Mouse (Mus musculus) v-Abl transformed pro-B cells (cell line): ENCODE measurements at regions not wholly inside any gene's neighbourhood (a gene's known extent, or its start where the extent isn't known, plus 50 kb on each side); places are given as distances from the start of the nearest gene placed in this dataset.

ENCODE experiments used
- in situ Hi-C, 2 experiments: fragments of 400-800 bp; cut with MboI; formaldehyde crosslinking; loops; one replicate each; pipeline ENCODE4 v1.15.1; 2025; ENCODE audit not compliant: unreplicated experiment in 2 of 2

DNA sequence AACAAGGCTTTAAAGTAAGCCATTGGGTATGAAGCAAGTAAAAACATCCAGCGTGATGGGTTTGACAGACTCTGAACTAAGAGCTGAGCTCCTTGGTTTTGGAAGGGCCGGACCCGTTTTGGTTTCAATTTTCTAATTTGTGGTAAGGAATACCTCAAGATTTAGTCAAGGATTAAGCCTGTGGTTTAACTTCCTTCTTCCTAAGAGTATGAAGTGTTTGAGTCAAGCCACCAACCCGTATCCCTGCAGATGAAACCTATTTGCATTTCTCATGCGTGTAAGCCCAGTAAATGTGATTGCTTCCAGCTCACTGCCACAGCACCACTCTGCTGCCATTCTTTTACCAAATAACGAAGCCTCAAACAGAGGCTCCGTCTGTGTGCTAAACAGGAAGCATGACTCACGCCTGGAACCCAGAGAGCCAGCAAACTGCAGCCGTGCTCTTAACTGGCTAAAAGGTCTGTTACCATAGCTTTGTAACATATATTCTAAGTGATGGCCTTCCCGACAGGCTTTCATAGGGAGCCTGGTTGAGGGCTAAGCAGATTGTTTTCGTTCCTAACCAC is 149.7 kb downstream of the Etv1 start:
- in situ Hi-C loops, result no loop called here

DNA sequence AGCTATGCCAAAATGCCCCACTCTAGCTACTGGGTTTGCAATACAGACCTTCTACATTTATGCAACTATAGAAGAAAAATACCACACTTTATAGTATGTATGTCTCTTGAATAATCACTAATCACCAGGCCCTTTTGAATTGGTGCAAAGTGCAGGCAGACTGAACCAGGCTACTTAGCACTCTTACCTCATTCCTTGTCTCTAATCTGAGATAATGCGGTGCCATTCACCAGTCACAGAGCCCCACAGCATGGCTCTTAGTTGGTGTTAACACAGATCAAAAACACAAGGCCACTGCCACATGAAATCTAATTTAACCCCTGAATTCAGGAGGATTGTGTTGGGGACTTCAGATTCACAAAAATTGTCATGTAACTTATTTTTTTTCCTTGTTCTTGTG is 150.5 kb downstream of the Etv1 start:
- in situ Hi-C loops, result no loop called here

DNA sequence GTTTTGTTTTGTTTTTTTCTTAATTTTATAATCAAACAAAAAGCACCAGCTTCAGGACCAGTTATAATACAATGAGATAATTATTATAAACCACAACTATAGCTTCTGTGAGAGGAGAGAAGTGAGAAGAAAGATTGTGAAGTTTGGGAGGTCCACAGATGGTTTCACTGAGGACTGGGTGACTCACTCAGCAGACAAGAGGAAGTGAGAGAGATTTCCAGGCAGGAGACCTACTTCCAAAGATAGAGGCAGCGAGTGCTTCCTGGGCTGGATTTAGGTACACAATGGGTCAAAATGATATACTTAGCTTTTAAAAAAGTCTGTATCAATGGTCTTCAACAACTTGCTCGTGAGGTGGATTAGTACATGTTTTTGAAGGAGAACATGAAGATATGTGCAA is 152.6 kb downstream of the Etv1 start:
- in situ Hi-C loops, result no loop called here

DNA sequence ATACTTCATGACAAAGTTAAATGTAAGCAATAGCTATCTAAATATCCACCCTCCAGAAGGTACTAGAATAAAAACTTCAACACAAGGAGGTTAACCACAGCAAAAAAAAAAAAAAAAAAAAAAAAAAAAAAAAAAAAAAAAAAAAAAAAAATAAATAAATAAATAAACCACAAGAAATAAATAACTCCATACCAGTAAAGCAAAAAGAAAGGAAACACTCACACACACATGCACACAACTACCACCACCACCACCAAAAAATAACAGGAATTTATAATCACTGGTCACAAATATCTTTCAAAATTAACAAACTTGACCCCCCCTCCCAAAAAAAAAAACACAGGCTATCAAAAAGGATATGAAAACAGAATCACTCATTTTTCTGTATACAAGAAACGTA is 180.4 kb downstream of the Etv1 start:
- in situ Hi-C loops, result loop anchor here in 1 of 2 experiments (25.0 kb wide), 1 partner anchor 1103 kb away; no protein-coding TSS in a partner anchor

DNA sequence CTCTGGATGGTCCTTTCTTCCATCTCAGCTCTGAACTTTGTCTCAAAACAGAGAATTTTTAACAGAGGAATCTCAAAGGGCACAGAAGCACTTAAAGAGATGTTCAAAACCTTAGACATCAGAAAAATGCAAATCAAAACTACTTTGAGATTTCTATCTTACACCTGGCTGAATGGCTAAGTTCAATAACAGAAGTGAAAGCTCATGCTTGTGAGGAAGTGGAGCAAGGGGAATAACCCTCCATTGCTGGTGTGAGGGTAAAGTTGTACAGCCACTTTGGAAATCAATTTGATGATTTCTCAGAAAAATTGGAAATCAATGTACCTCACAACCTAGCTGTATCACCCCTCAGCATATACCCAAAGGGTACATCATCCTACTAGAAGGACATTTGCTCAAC is 183.1 kb downstream of the Etv1 start:
- in situ Hi-C loops, result loop anchor here in 1 of 2 experiments (25.0 kb wide), 1 partner anchor 1100 kb away; no protein-coding TSS in a partner anchor

DNA sequence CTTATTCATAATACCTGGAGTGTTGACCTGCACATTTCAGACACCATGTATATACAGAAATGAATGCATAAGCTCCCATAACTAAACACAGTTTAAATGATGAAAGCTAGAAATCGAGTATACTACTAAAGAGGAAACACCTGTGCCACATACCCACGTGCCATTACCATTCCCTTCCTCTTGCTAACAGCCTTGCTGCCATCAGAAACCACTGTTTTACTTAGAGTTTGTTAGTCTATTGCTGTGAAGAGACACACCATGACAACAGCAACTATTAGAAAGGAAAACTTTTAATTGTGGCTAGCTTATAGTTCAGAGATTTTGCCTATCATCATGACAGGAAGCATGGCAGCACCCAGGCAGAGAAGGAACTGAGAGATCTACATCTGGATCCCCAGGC is 191.2 kb downstream of the Etv1 start:
- in situ Hi-C loops, result loop anchor here in 1 of 2 experiments (25.0 kb wide), 1 partner anchor 1092 kb away; no protein-coding TSS in a partner anchor

DNA sequence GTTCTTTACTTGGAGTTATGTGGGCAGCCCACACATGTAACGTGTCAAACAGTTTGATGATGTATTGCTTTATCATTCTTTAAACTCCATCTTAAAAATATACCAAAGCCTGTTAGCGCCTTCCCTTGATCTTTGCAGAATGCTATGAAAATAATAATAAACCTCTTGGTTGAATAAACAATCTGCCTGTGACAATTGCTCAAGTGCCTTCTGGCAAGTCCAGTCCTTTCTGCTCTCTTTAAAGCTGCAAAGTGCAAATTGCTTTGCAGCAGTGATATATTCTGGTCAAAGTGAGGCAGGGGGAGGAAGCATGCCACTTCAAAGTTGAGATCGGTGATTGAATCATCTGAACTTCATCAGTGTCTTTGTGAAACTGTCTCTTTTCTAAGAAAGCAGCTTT is 193.0 kb downstream of the Etv1 start:
- in situ Hi-C loops, result loop anchor here in 1 of 2 experiments (25.0 kb wide), 1 partner anchor 1090 kb away; no protein-coding TSS in a partner anchor

DNA sequence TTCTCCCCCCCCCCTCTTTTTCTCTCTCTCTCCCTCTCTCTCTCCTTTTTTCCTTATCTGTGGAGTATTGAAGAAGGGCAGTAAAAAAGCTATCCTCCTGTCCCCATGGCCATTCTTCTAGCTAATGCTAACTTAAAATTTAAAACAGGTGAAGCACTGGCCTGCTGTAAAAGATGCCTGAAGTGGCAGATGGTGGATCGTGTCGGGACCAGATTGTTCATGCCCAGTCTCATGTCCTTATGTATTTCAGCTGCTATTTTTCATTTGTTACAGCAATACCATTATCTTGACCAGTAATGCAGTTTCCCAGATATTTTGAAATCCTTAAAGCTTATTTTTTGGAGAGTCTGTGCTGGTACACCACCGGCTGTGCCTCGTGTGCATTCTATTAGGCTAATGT is 196.3 kb downstream of the Etv1 start:
- in situ Hi-C loops, result no loop called here

DNA sequence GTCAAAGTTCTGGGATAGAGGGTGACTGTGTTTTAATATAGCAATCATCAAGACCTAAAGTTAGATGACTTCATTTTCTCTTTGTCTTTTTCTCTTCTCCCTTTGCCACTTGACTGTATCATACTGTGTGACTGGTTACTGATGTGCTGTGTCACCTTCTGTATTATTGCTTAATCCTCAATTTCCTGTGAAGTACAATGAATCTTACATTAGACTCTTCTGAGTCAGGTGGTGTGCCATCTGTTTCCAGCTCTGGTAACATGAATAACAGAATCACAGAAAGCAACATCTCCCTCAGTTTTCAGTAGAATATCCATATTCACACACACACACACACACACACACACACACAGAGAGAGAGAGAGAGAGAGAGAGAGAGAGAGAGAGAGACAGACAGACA is 203.2 kb downstream of the Etv1 start:
- in situ Hi-C loops, result no loop called here

DNA sequence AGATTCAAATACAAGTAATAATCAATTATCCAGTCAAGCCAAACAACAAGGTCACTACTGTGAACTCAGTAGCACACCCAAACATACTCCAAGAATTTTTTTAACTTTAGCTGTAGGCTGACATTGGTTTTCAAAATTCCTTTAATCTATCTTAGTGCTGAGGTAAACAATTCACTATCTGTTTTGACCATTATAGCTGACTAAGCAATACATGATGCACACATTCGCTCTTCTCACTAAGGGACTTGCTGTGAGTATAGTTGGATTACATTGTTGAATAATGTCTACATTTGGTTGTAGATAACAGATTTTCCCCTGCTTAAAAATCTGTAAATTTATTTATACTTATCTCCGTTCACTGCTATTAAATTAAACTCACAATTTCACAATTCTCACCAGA is 206.7 kb downstream of the Etv1 start:
- in situ Hi-C loops, result no loop called here

DNA sequence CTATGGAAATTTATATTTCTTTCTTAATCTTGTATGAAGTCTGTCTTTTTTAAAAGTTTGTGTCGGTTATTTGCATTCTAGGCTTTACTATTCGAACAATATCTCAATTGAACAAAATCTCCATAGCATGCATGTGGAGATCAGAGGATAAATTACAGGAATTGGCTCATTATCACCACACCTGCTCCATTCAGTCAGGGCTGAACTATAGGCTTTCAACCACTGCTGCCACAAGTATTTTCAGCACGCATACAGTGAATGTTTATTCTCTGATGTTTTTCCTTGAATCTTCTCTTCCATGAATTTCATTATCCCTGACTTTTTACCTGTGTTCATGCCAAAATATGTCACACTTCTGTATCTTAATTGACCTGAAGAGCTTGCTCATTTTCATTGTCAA is 207.2 kb downstream of the Etv1 start:
- in situ Hi-C loops, result no loop called here

DNA sequence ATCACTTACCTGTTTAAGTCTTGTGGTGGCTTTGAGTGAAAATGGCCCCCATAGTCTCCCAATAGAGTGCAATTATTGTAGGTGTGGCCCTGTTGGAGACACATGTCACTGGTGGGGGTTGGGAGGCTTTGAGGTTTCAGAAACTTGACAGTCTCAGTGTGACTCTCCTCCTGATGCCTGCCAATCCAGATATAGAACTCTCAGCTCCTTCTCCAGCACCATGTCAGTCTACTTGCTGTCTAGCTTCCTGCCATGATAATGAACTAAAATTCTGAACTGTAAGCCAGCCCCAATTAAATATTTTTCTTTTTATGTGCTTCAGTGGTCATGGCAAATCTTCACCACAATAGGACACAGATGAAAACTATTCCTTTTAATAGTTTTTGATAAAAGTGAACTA is 208.1 kb downstream of the Etv1 start:
- in situ Hi-C loops, result no loop called here

DNA sequence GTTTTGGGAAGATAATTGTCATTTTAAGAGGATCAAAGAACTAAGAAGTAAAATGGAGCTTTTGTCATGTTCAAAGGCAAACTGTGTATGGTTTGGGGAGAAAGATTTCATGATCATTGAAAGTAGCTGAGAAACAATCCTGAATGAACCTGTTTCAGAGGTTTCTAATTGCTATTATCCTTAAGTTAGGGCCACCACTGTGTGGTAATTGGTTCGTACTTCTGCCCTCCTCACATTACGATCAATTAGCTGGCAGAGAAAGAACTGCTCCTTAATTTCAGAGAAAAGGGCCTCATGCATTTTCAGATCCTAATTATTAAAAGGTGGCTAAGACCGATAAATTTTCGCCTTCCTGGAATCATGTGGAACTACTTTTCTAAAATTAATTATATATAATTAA is 208.6 kb downstream of the Etv1 start:
- in situ Hi-C loops, result no loop called here

DNA sequence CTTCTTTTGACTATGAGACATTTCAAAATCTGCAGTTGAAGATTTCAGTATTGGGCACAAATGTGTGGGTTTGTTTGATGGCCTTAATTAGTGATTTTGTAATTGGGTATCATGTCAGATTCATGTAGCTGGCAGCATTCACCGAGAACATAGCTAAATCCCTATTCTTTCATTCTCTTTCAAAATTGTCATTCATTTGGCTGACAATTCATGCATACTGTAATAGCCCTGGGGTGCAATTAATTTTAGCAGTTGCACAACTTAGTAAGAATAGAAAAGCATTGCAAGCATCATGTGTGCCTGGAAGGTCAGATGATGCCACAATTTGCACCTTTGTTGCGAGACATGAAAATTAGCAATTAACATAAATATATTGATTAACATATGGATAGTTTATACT is 248.0 kb downstream of the Etv1 start:
- in situ Hi-C loops, result no loop called here

DNA sequence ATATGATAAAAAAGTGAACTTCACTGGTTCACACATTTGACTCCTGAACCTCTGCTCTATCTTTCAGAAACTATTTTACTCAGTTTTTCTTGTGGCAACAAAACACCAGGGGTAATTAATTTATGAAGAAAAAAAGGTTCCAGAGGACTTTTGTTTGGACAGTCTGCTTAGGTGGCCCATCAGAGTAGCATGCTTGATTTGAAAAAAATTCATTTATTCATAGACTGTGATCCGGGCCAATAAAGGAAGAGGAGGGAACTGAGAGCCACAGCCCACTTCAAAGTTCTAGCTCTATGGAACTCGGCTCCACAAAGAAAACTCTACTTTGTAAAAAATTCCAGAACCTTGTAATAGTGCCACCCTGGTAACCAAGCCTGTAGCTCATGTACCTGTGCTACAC is 248.8 kb downstream of the Etv1 start:
- in situ Hi-C loops, result no loop called here

DNA sequence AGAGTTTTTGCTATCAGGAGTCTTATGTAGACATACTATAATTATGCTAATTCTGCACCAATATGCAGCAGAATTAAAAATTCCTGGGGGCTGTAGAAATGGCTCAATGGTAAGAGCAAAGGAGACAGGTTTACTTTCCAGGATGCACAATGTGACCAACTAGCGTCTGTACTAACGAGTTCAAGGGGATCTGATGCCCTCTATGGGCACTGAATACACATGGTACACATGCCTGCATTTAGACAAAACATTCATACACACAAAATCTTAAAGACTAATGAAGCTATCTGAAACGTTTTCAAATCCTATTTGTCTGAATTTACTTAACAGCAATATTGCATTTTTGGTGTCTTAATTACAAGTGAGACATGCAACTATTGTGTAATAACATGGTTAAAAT is 254.8 kb downstream of the Etv1 start:
- in situ Hi-C loops, result no loop called here

DNA sequence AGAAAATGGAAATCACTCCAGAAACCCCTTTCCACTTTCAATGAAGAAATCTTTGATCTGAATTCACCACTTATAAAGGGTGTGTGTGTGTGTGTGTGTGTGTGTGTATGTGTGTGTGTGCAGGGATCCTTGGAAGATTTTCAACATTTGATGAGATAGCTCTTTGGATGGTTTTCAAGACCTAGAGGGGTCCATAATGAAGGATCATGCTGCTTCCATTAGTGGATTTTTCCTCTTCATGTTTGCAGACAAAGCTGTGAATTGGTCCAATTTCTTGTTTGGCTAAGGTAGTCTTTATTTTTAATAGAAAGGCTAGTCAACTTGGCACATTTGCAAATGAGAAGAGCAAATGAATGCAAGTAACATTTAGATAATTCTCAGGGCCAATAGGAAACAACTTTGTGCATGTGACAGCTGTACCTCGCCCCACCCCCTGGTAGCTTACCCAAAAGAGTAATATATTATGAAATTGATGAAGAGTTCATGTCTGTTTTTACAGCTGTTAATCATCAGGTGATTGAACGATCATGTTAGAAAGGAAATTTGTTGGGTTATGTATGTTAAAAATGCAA is 257.4 kb downstream of the Etv1 start:
- in situ Hi-C loops, result no loop called here

DNA sequence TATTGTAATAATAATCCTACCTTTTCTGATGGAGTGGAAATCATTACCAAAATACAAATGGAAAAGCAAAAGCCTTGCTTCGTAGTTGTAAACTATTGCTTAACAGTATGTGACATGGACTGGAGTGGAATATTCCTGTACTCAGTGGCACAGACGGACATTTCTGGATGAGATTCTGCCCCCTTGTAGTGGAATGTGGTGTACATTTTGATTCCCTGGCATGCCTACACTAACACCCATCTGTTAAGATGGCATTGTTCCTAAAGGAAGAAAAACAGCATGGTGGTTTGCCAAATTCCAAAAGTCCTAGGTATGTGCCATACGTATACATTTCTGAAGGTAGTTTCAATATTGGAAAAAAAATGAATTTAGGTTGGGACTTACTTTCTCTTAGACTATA is 258.9 kb downstream of the Etv1 start:
- in situ Hi-C loops, result no loop called here

DNA sequence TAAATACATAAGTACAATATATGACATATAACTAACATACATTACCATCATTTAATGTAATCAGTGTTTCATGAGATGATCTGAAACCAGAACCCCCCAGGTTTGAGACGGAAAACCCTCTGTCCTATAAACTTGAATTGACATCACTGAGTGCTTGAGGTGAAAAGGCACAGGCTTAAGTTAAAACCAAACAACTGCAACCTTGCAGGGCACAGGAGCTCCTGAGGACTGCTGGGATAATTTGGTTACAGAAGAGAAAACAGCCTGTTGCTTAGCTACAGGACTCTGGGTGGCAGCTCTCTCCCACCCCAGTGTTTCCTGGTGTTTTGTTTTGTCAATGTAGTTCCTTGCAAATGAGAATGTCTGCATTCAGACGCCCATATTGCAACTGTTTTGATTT is 259.5 kb downstream of the Etv1 start:
- in situ Hi-C loops, result no loop called here

DNA sequence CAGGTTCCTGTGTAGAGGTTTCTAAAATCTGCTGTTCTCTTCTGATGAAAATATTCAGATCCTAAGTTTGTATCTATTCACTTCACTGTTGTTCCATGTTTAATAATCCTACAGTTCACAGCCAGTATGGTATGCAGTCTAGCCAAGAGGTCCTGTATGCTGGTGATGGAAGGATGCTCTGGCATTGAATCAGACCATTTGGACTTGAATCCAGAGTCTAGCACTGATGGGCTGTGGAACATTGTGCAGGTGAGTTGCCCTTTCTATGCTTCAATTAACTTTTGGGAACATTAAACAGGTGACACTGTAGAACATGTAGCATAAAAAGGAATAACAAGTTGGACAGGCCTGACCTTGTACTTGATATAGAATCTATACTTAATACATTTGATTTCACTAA is 267.9 kb downstream of the Etv1 start:
- in situ Hi-C loops, result no loop called here

DNA sequence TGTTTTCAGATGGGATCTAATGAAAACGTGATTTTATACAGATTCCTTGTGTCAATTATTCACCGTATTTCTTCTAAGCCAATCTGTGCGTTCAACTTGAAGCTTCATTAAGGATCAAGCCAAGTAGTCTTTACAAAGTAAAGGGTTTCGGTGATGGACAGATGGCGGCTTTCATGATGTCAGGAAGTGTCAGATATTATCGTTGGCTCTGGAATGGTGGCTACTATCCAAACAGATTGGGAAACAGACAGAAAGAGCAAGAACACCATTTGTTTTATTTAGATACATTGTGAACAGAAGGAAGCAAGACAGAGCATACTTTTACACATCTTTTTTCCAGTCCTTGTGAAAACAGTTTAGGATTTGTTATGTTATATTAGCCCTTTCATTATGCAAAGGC is 269.3 kb downstream of the Etv1 start:
- in situ Hi-C loops, result no loop called here

DNA sequence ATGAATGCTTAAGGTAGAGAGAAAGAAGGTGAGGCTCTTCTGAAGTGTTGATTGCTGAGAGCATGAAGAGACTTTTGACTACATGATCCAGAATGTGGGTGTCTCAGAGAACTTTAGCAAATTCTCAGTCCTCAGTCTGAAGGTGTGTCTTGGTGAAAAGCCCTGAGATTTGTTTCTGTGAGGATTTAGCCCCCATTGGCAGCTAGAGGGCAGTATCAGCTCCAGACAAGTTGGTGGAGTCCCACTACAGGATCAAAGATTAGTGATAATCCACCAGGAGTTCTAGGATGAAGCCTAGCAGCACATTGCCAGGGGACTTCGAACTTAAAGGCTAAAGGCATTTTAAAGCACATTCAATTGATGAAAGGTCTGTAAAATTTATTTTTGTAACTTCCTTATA is 269.8 kb downstream of the Etv1 start:
- in situ Hi-C loops, result no loop called here
